Mouse (Mus musculus) G1E (cell line): ENCODE data around the gene Otud3. TPM values are rescaled to one million over a fixed set of nuclear protein-coding genes. Genes with fewer than 3 reads are reported as not detected.
A peak's percentile ranks its signal among the peaks of the same experiment; 100 is the strongest.

Experiments used
- ATAC-seq: 2 replicates; pipeline ENCODE4 v1.8.0; 2016; ENCODE audit warnings: mild to moderate bottlenecking; ENCODE audit not compliant: insufficient number of reproducible peaks, poor library complexity, low FRiP score, severe bottlenecking; ENCODE audit errors: extremely low read depth
- DNase-seq: peaks from one replicate; pipeline ENCODE4 v3.0.0; 2012; ENCODE audit warnings: low spot score
- H3K27me3 ChIP-seq: 2 replicates; pipeline ENCODE4 v1.6.1; 2012; ENCODE audit warnings: mild to moderate bottlenecking, low read length, inconsistent platforms; ENCODE audit not compliant: insufficient read depth
- H3K36me3 ChIP-seq: replicated peaks from 2 replicates; pipeline ENCODE3; 2012; ENCODE audit warnings: mild to moderate bottlenecking, inconsistent platforms
- H3K4me1 ChIP-seq: 2 replicates; pipeline ENCODE4 v1.6.1; 2012; ENCODE audit warnings: low read depth, low read length, inconsistent platforms, mixed read lengths; ENCODE audit not compliant: insufficient read depth
- H3K4me3 ChIP-seq: 2 replicates; pipeline ENCODE4 v1.5.1; 2012; ENCODE audit warnings: low read depth, mild to moderate bottlenecking, inconsistent platforms, low read length, moderate library complexity, mixed read lengths
- H3K9me3 ChIP-seq: replicated peaks from 2 replicates; pipeline ENCODE4 v1.6.1; 2012; ENCODE audit warnings: inconsistent platforms
- CTCF ChIP-seq: IDR thresholded peaks from 2 replicates; pipeline ENCODE4 v1.5.1; 2012; ENCODE audit warnings: low read depth, low read length, inconsistent platforms, mixed read lengths
- GATA1 ChIP-seq: IDR thresholded peaks from 2 replicates; pipeline ENCODE4 v1.6.1; 2012; ENCODE audit warnings: borderline replicate concordance, low read length, inconsistent platforms, mixed read lengths
- GATA2 ChIP-seq: IDR thresholded peaks from 2 replicates; pipeline ENCODE4 v1.6.1; 2012; ENCODE audit warnings: low read depth, low read length, inconsistent platforms, borderline replicate concordance
- POLR2AphosphoS5 ChIP-seq: IDR thresholded peaks from 2 replicates; pipeline ENCODE4 v1.6.1; 2012; ENCODE audit warnings: low read depth, low read length, inconsistent platforms; ENCODE audit not compliant: insufficient replicate concordance
- TAL1 ChIP-seq: conservative IDR thresholded peaks from 2 replicates; pipeline ENCODE4 v1.6.1; 2012; ENCODE audit warnings: low read depth, low read length, inconsistent platforms, mixed read lengths
- polyA plus RNA-seq: library from polyadenylated mRNA; stranded (reverse); fragments of >175 nt; gene quantifications from 2 replicates; pipeline ENCODE4 v1.2.3, GENCODE M21; 2012
- total RNA-seq, 2 experiments: library from RNA; stranded (forward) in 1 of 2; stranded (reverse) in 1 of 2; fragments of 200-1000 nt in 1 of 2; fragments of >200 nt in 1 of 2; fragmentation: Nextera tagmentation in 1 of 2; gene quantifications; 2 replicates each; pipeline ENCODE4 v1.2.3; 2014 to 2017

Otud3 gene
- total and polyA plus RNA-seq, 3 experiments, result 5.4 to 11.8 (median 11.0) TPM

DNA sequence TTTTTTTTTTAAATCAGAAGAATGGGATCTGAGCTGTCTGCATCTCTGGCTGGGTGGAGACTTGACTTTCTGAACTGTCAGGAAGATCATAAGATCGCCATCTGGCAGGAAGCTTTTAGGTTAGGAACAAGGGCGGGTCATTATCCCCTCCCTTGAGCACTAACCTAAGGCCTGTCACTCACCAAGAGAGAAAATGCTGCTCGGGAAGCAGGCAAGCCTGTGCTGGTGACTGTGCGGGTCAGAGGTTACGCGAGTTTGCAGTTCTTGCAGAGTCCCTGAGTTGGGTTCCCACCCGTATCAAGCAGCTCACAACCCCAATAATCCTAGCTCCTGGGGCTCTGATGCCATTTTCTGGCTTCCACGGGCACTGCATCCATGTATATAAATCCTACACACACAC, 45.1 kb downstream of the Otud3 start:
- no peaks in the 10 kb centered on the region for H3K9me3 ChIP-seq
- peaks cover 13% of the 10 kb centered on the region for H3K4me1 ChIP-seq
- no peaks in the 10 kb centered on the region for H3K36me3 ChIP-seq
- H3K4me3 ChIP-seq, result no peak overlapping the region
- H3K27me3 ChIP-seq, result no peaks in the 10 kb centered on the region
- DNase-seq, result no peak
- no peak for TF ChIP-seq GATA2
- TF ChIP-seq GATA1, result no peak
- TF ChIP-seq TAL1, result no peak
- no peak for TF ChIP-seq CTCF
- no peak for ATAC-seq

DNA sequence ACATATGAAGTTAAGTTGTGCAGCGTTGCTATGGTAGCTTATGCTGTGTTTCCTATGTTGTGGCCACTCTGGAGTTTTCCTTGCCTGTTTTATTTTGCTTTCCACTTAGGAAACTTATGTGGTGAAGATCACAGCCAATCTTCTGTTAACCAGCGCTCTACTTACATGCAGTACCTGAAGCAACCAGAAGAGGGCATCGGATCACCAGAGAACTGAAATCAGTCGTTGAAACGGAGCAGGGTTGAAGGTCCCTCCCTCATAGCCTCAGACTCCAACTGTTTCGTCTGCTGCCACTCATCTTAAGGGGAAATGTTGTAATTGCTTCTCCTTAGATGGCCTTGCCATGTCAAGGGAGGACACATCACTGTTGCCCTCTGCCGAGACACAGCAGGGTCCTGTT, 47.3 kb downstream of the Otud3 start:
- Histone ChIP-seq H3K4me3 (no peak overlapping the region), H3K36me3 (no peaks in the 10 kb centered on the region), H3K9me3 (no peaks in the 10 kb centered on the region), H3K4me1 (peaks cover 23% of the 10 kb centered on the region), H3K27me3 (no peaks in the 10 kb centered on the region)
- DNase-seq, result peak; percentile 29
- 0 out of 2 replicates have a peak, but pooled peaks have one; percentile 24 for ATAC-seq
- TF ChIP-seq POLR2AphosphoS5 (no peak), CTCF (peak; percentile 89), GATA1 (no peak)

DNA sequence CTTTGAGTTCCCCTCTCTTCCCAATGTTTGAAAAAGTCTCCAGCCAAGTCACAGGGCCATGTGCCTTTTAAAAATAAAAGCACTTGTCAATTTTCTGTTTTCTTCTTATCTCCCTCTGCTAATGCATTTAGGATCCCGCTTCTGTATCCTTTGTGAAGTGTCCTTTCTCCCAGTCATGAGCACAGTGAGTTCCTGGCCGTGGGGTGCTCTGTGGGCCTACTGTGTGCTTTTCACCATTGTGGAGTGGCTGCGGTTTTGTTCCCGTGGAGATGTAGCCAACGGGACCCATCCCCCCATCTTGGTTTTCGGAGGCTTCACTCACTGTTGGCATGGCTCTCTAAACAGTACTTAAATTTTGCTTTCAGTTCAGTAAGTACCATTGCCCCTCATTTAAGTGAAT, 47.8 kb downstream of the Otud3 start:
- TF ChIP-seq TAL1 (no peak), CTCF (no peak), GATA1 (no peak), GATA2 (no peak), POLR2AphosphoS5 (no peak)
- H3K27me3 ChIP-seq, result no peaks in the 10 kb centered on the region
- H3K4me1 ChIP-seq, result peaks cover 23% of the 10 kb centered on the region
- H3K9me3 ChIP-seq, result no peaks in the 10 kb centered on the region
- ATAC-seq, result no peak
- H3K4me3 ChIP-seq, result no peak overlapping the region
- H3K36me3 ChIP-seq, result no peaks in the 10 kb centered on the region
- DNase-seq, result no peak

DNA sequence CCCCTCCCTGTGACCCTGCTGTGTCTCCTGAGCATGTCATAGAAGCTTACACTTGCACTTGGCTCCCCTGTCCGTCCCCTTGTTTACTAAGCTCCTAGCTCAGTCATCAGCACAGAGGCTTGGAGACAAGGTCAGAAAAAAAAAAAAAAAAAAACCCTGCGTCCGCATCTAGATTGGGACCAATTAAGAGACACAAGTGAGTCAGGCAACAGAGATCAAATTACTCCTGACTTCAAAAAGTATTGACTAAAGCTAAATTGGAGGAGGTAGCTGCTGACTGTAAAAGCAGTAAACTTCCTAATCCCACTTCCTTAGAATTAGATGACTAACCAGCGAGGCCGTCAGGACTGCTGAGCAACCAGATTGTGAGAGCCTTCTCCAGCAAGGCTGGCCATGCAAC, 48.7 kb downstream of the Otud3 start:
- Histone ChIP-seq H3K4me3 (no peak overlapping the region), H3K4me1 (peaks cover 27% of the 10 kb centered on the region), H3K27me3 (no peaks in the 10 kb centered on the region), H3K36me3 (peaks cover 3% of the 10 kb centered on the region), H3K9me3 (no peaks in the 10 kb centered on the region)
- no peak for ATAC-seq
- DNase-seq, result no peak
- TF ChIP-seq GATA1, result no peak
- TF ChIP-seq POLR2AphosphoS5, result no peak
- no peak for TF ChIP-seq CTCF
- no peak for TF ChIP-seq GATA2
- no peak for TF ChIP-seq TAL1

DNA sequence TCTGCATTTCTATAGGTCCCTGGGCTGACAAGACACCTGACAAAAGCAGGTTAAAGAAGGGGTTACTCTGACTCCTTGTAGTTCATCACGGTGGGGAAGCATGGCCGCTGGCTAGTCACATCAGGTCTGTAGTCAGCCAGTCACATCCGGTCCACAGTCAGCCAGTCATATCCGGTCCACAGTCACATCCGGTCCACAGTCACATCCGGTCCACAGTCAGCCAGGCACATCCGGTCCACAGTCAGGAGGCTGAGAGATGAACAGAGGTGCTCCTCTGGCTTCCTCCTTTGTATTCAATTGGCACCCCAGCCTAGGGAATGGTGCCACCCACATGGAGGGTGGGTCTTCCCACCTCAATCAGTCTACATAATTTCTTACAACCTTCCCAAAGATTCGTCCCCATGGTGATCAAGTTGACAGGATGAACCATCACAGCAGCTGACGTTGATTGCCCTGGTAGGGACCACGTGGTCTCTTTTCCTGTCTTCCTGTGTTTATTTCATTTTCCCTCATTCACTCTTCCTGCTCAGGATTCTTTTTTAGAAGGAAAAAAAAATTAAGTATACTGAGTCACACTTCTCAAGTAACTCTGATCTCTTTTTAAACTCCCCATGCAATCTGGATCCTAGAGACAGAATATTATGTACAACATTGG, 50.3 kb downstream of the Otud3 start, which contains the start of gene Pla2g5:
Gene Pla2g5 (minus strand): TSS at position 139 of the 655 bp plus-strand sequence.
- no peaks in the 10 kb centered on the region for H3K27me3 ChIP-seq

DNA sequence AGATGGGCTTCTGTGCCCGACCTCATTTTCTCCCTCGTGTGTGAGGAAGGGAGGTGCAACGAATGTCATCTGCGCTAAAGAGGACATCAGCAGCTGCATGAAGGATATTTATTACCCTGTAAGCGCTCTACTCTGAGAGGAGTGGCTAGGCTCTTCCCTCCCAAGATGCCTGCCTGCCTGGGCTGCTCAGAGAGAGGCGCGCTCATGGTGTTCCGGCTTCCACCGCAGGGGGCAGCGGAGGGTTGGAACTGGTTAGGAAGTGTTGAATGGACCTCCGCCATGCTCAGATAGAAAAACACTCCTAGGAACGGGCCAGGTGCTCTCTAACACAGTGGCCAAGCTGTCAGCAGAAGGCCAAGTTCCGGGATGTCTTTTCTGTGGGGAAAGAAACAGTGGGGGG, 54.0 kb downstream of the Otud3 start:
- no peaks in the 10 kb centered on the region for H3K9me3 ChIP-seq
- TF ChIP-seq GATA1, result no peak
- TF ChIP-seq GATA2, result no peak
- DNase-seq (no peak), ATAC-seq (no peak)
- H3K36me3 ChIP-seq, result peaks cover 16% of the 10 kb centered on the region
- H3K27me3 ChIP-seq, result no peaks in the 10 kb centered on the region
- peaks cover 47% of the 10 kb centered on the region for H3K4me1 ChIP-seq
- H3K4me3 ChIP-seq, result no peak overlapping the region; the same call in 1 of the 2 replicates

More for the DNA sequence above, 50.3 kb downstream of the Otud3 start, which contains the start of gene Pla2g5:
- peaks cover 11% of the 10 kb centered on the region for H3K36me3 ChIP-seq
- H3K9me3 ChIP-seq, result no peaks in the 10 kb centered on the region
- peak within 1 kb of the TSS; percentile 66 for H3K4me3 ChIP-seq
- TF ChIP-seq POLR2AphosphoS5 (no peak), GATA1 (no peak), CTCF (no peak), TAL1 (no peak), GATA2 (no peak)
- DNase-seq, result peak; percentile 26
- H3K4me1 ChIP-seq, result peaks cover 40% of the 10 kb centered on the region
- ATAC-seq, result peak; percentile 90

DNA sequence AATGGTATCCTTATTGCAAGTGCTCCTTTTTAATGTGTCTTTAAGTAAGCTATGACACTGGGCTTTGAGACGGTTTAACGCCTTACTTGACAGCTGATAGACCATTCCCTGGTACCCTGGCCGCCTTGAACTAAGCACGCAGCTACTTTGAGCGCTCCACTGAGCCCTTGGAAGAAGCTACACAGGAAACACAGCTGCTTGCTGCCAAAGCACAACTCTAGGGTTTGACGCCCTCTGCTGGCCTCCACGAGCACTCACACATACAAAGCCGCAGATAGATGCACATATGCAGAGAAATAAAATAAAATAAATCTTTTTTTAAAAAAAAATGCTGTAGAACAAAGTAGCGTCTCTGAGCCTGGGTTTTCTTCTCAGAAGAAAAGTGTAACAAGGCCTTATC, 54.5 kb downstream of the Otud3 start:
- H3K27me3 ChIP-seq, result no peaks in the 10 kb centered on the region
- ATAC-seq (no peak), DNase-seq (no peak)
- peaks cover 47% of the 10 kb centered on the region for H3K4me1 ChIP-seq
- peaks cover 20% of the 10 kb centered on the region for H3K36me3 ChIP-seq
- H3K9me3 ChIP-seq, result no peaks in the 10 kb centered on the region
- H3K4me3 ChIP-seq, result no peak overlapping the region
- TF ChIP-seq CTCF, result 0 out of 2 replicates have a peak, but pooled peaks have one; percentile 22
- no peak for TF ChIP-seq GATA1
- TF ChIP-seq TAL1, result no peak
